Mouse (Mus musculus) myocyte (in vitro differentiated cells): ENCODE results near the gene Mcpt1.
"Not testable (repeated sequence)": the region's sequence is repeated elsewhere in the genome, so short reads cannot be mapped to it uniquely, and the experiment has no call there.

Experiments used
- E2F4 ChIP-seq: IDR thresholded peaks from one replicate; pipeline ENCODE4 v1.6.1; 2011; ENCODE audit warnings: mild to moderate bottlenecking, control low read depth, moderate library complexity; ENCODE audit not compliant: insufficient read depth
- MAX ChIP-seq: IDR thresholded peaks from one replicate; pipeline ENCODE4 v1.6.1; 2011; ENCODE audit warnings: low read depth, mild to moderate bottlenecking, control low read depth
- POLR2A ChIP-seq: IDR thresholded peaks from one replicate; pipeline ENCODE4 v1.6.1; 2011; ENCODE audit warnings: low read depth, mild to moderate bottlenecking, control low read depth, moderate library complexity; ENCODE audit not compliant: insufficient read length
- POLR2AphosphoS2 ChIP-seq: IDR thresholded peaks from one replicate; pipeline ENCODE4 v1.6.1; 2011; ENCODE audit warnings: low read depth, control low read depth; ENCODE audit not compliant: insufficient read length
- SRF ChIP-seq: IDR thresholded peaks from one replicate; pipeline ENCODE4 v1.6.1; 2011; ENCODE audit warnings: low read depth; ENCODE audit not compliant: control insufficient read depth, insufficient read length
- TCF12 ChIP-seq: IDR thresholded peaks from one replicate; pipeline ENCODE4 v1.6.1; 2011; ENCODE audit warnings: mild to moderate bottlenecking, control low read depth; ENCODE audit not compliant: poor library complexity, insufficient read depth, severe bottlenecking
- USF1 ChIP-seq: IDR thresholded peaks from one replicate; pipeline ENCODE4 v1.6.1; 2011; ENCODE audit warnings: low read depth, mild to moderate bottlenecking, control low read depth, moderate library complexity

- TF ChIP-seq POLR2AphosphoS2, TCF12, POLR2A, SRF, USF1, MAX, E2F4: not testable (repeated sequence)
Observed at GRCm38 (mm10) chr14:56041792-56042191, 24.0 kb downstream of the Mcpt1 start, which contains the start of gene Mcpt2.
